Mouse (Mus musculus): Measurements from ENCODE around the gene Med27. TPM values are rescaled to one million over a fixed set of nuclear protein-coding genes. Genes with fewer than 3 reads are reported as not detected.

Med27 gene
- 63.4 and 67.6 TPM in 2 replicates for polyA plus RNA-seq (2015; fragmentation: Nextera tagmentation; extraction: Ambion mirVana)

DNA sequence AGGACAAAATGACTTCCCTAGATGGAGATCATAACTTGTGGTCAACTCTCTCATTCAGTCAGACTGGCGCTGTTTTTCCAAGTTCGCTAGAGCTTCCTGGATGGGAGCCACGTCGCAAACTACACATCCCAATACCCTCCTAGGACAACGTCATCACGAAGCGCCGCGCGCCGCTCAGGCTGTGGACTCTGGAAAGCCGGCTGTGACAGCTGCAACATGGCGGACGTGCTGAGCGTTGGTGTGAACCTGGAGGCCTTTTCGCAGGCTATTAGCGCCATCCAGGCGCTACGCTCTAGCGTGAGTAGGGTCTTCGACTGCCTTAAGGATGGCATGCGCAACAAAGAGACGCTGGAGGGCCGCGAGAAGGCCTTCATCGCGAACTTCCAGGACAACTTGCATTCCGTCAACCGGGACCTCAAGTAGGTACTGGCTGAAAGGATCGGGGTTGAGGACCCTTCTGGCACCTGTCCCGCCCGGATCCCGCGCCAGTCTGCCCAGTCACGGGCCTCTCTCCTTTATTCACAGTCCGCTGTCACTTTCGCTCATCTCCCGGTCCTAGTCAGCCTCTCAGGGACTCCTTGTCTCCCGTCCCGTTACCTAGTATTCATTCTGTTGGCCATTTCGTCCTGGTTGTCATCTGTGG is at the start of gene Med27:
TSS of gene Med27 (plus strand) at position 191 of the 643 bp plus-strand sequence.
- no peaks in the 10 kb centered on the region for H3K9me3 ChIP-seq (replicated peaks)
- peak within 1 kb of the TSS; percentile 84 for H3K4me3 ChIP-seq (replicated peaks)
- peak within 1 kb of the TSS; percentile 82 for H3K27ac ChIP-seq (replicated peaks)
- H3K36me3 ChIP-seq, result peaks cover 22% of the 10 kb centered on the region
- H3K4me1 ChIP-seq, result peaks cover 22% of the 10 kb centered on the region
- peak; percentile 96 for ATAC-seq (ENCODE audit: low FRiP score)
- peak within 1 kb of the TSS; percentile 65 for H3K9ac ChIP-seq (replicated peaks)
- WGBS, result under 1% methylated on average over 41 of the region's 41 CpGs
- peak within 1 kb of the TSS; percentile 77 for H3K4me2 ChIP-seq
- no peaks in the 10 kb centered on the region; the same call in 1 of the 2 replicates for H3K27me3 ChIP-seq (replicated peaks)

DNA sequence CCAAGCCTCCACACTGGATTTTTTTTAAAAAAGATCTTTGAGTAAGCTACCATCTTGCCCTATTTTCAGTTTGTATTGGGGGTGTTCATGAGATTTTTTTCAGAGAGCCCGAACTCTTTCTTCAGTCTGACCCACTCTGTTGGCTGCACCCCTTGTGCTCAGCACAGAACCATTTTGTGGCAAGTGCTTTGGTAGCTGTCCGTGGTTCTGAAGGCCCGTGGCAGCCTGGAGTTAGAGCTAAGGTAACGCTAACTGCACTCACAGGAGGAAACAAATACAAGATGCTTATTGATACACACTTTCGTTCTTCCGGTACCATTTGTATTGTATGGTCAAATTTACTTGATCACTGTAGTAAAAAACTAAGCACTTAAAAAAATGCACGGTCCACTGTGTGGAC is 36.7 kb upstream of the Med27 start:
- H3K4me1 ChIP-seq, result no peaks in the 10 kb centered on the region
- no peaks in the 10 kb centered on the region for H3K27me3 ChIP-seq (replicated peaks)
- H3K27ac ChIP-seq (replicated peaks), result no peak overlapping the region
- no peaks in the 10 kb centered on the region for H3K36me3 ChIP-seq
- WGBS, result 50% methylated on average over 7 of the region's 7 CpGs
- H3K9ac ChIP-seq (replicated peaks), result no peak overlapping the region
- H3K9me3 ChIP-seq (replicated peaks), result no peaks in the 10 kb centered on the region
- ATAC-seq (ENCODE audit: low FRiP score), result no peak
- no peak overlapping the region for H3K4me3 ChIP-seq (replicated peaks)
- no peak overlapping the region for H3K4me2 ChIP-seq

DNA sequence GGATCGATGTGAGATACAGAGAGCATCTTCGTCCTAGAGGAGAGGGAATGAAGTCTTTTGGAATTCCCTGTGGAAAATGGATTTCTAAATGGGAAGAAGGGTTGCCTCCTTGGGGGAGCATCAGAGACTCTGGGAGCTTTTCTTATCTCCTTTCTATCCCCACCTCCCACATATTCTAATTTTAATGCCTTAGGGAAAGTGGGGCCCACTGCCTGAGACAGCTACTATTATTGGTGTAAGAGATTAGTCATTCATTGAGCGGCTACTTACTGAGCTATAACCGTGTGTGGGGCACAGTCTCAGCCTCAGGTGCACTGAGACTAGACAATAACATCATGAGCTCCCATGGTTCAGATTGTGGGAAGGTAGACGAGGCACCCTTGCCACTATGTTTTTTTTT is 34.6 kb upstream of the Med27 start:
- 85% methylated on average over 5 of the region's 5 CpGs for WGBS
- H3K27ac ChIP-seq (replicated peaks), result no peak overlapping the region
- no peak overlapping the region for H3K4me2 ChIP-seq
- H3K9me3 ChIP-seq (replicated peaks), result no peaks in the 10 kb centered on the region
- H3K4me3 ChIP-seq (replicated peaks), result no peak overlapping the region
- H3K9ac ChIP-seq (replicated peaks), result no peak overlapping the region
- H3K36me3 ChIP-seq, result no peaks in the 10 kb centered on the region
- no peaks in the 10 kb centered on the region for H3K4me1 ChIP-seq
- H3K27me3 ChIP-seq (replicated peaks), result no peaks in the 10 kb centered on the region
- ATAC-seq (ENCODE audit: low FRiP score), result no peak

DNA sequence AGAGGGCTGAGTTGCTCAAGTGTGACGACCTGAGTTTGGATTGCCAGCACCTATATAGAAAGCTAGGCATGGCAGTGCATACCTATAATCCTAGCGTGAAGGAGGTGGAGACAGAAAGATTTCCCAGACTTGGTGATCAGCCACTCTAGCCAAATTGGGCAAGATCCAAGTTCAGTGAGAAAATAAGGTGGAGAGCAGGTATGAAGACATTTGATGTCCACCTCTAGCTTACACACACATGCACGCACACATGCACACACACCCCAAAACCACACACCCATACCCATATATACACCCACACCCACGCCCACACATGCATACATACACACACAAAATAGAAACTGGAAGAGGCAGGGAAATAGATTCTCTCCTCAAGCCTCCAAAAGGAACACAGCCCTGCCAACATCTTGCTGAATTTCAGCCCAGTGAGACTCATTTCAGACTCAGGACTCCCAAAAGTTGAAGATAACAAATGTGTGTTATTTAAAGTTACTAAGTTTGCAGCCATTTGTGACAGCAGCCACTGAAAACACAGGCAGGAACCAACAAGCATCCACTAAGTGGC is 28.6 kb upstream of the Med27 start:
- no peak for ATAC-seq (ENCODE audit: low FRiP score)
- Histone ChIP-seq H3K27me3 (replicated peaks) (no peaks in the 10 kb centered on the region), H3K27ac (replicated peaks) (no peak overlapping the region), H3K4me1 (0 out of 2 replicates have a peak, but pooled peaks cover 2% of the 10 kb centered on the region), H3K36me3 (no peaks in the 10 kb centered on the region), H3K4me2 (no peak overlapping the region), H3K9ac (replicated peaks) (no peak overlapping the region), H3K9me3 (replicated peaks) (no peaks in the 10 kb centered on the region), H3K4me3 (replicated peaks) (no peak overlapping the region)
- WGBS, result 81% methylated on average over 4 of the region's 4 CpGs

DNA sequence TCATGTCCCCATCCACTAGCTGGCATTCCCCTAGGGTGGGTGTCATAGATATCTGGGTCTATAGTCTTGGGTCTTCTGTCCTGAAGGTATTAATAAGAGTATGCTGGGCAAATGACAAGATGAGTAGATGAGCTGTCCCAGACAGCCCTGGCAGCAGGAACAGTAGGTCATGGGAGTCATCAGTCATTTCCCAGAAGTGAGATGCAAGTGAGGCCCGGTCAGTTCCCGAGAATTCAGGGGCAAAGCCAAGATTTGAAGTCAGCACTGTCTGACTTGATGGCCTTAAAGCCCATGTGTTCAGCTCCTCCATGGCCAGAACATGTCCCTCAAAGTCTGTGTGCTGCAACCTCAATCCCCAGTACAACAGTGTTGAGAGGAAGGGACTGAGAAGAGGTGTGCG is 28.0 kb upstream of the Med27 start:
- 87% methylated on average over 3 of the region's 3 CpGs for WGBS

DNA sequence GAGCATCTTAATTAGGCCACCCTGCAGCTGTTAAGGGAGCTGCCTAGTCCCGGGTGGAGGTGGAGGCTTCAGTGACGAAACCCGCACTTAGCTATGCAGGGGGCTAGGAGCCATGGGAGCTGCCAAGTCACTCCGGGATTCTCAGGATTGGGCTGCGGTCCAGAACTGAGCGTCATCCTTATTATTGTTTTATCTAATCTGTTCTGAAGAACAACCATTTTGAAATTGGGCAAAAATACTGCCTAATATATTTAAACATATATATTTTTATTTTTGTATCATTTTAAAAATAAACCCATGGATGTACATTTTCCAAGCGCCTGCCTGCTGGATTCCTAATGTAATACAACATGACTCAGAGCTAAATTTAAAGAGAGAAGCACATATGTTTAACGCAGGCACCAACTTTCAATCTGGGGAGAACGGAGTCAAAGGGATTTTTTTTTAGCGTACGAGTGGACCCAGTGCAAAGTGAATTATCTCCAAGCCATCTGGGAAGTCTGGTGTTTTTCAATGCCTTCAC is 26.3 kb upstream of the Med27 start:
- Histone ChIP-seq H3K9me3 (replicated peaks) (no peaks in the 10 kb centered on the region), H3K4me1 (0 out of 2 replicates have a peak, but pooled peaks cover 2% of the 10 kb centered on the region), H3K36me3 (no peaks in the 10 kb centered on the region), H3K27ac (replicated peaks) (no peak overlapping the region), H3K4me2 (no peak overlapping the region), H3K27me3 (replicated peaks) (no peaks in the 10 kb centered on the region), H3K9ac (replicated peaks) (no peak overlapping the region), H3K4me3 (replicated peaks) (no peak overlapping the region)
- 50% methylated on average over 11 of the region's 11 CpGs for WGBS
- no peak for ATAC-seq (ENCODE audit: low FRiP score)

More for the DNA sequence above, 28.0 kb upstream of the Med27 start:
- Histone ChIP-seq H3K4me2 (no peak overlapping the region), H3K9ac (replicated peaks) (no peak overlapping the region), H3K9me3 (replicated peaks) (no peaks in the 10 kb centered on the region), H3K4me1 (0 out of 2 replicates have a peak, but pooled peaks cover 2% of the 10 kb centered on the region), H3K27me3 (replicated peaks) (no peaks in the 10 kb centered on the region), H3K36me3 (no peaks in the 10 kb centered on the region), H3K27ac (replicated peaks) (no peak overlapping the region), H3K4me3 (replicated peaks) (no peak overlapping the region)
- no peak for ATAC-seq (ENCODE audit: low FRiP score)

DNA sequence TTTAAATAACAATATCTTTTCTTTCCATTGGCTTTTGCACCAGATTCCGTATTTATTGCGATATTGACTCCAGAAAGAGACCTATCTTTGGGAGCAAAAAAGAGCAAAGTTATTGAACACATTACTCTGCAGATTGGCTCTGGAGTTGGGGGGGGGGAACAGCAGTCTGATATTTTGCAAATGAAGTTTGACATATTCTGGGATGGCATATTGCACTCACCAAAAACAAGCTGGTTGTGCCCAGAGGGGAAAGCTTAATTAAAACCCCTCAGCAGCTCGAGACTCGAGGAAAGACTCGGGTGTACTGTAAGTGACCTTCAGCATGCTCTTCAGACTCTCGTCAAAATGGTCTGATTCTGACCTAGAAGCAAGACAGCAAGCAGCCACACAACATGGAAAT is 25.8 kb upstream of the Med27 start:
- WGBS, result 78% methylated on average over 6 of the region's 6 CpGs
- no peaks in the 10 kb centered on the region for H3K9me3 ChIP-seq (replicated peaks)
- no peak for ATAC-seq (ENCODE audit: low FRiP score)
- no peak overlapping the region for H3K4me2 ChIP-seq
- no peaks in the 10 kb centered on the region for H3K27me3 ChIP-seq (replicated peaks)
- H3K4me3 ChIP-seq (replicated peaks), result no peak overlapping the region
- H3K4me1 ChIP-seq, result 0 out of 2 replicates have a peak, but pooled peaks cover 2% of the 10 kb centered on the region
- no peak overlapping the region for H3K9ac ChIP-seq (replicated peaks)
- no peak overlapping the region for H3K27ac ChIP-seq (replicated peaks)
- H3K36me3 ChIP-seq, result no peaks in the 10 kb centered on the region

DNA sequence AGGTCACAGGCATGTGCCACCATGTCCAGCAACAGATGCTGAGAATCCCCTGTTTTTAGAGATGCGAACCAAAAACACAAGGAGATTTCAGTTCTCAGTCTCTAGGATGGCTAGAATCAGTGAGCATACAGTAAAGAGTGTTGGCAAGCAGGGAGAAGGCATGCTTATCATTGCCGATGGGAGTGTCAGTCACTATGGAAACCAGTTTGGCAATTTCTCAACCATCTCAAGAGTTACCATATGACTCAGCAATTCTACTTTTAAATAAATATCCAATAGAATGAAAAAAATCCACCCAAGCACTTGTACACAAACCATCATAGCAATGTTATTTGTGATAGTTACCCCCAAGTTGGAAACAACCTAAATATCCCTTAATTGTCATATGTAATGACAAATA is 22.2 kb upstream of the Med27 start:
- no peaks in the 10 kb centered on the region for H3K9me3 ChIP-seq (replicated peaks)
- WGBS, result 73% methylated on average over 2 of the region's 2 CpGs
- H3K4me1 ChIP-seq, result 0 out of 2 replicates have a peak, but pooled peaks cover 2% of the 10 kb centered on the region
- H3K4me2 ChIP-seq, result no peak overlapping the region
- no peak for ATAC-seq (ENCODE audit: low FRiP score)
- no peaks in the 10 kb centered on the region for H3K27me3 ChIP-seq (replicated peaks)
- H3K27ac ChIP-seq (replicated peaks), result no peak overlapping the region
- H3K9ac ChIP-seq (replicated peaks), result no peak overlapping the region
- no peaks in the 10 kb centered on the region for H3K36me3 ChIP-seq
- no peak overlapping the region for H3K4me3 ChIP-seq (replicated peaks)

DNA sequence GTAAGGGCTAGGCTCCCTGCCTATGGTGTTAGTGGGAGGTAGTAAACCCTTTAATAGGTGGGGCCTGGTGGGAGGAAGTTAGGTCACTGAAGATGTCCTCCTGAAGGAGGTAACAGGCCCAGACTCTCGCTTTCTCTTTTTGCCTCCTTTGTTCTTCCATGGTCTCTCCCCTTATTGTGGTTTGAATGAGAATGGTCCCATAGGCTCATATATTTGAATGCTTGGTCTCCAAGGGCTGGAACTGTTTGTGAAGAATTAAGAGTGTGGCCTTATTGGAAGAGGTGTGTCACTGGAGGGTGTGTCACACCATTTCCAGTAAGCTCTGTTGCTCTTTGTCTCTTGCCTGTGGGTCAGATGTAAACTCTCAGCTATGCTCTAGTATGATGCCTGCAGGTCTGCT is 16.1 kb upstream of the Med27 start:
- Histone ChIP-seq H3K27ac (replicated peaks) (no peak overlapping the region), H3K4me3 (replicated peaks) (no peak overlapping the region), H3K9me3 (replicated peaks) (no peaks in the 10 kb centered on the region), H3K4me2 (no peak overlapping the region), H3K9ac (replicated peaks) (no peak overlapping the region), H3K36me3 (no peaks in the 10 kb centered on the region), H3K27me3 (replicated peaks) (no peaks in the 10 kb centered on the region), H3K4me1 (no peaks in the 10 kb centered on the region)
- 94% methylated on average over 1 of the region's 1 CpGs for WGBS
- no peak for ATAC-seq (ENCODE audit: low FRiP score)

DNA sequence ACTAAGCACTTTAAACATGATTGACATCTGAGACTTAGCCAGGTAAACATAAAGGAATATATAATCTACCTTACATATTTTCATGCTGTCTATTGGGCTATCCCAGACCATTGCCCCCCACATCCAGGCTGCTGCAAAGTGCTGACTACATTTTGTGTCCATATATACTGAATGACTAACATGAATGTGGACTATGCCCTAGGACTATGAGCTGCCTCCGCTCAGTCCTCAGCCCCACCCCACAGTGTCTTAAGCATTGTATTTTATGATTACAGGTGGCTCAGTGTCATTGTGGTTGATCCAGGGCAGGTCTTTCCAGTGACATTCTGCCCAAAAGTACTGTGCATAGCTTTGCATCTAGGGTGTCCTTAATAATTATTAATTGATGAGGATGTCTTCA is 8.2 kb upstream of the Med27 start:
- H3K9me3 ChIP-seq (replicated peaks), result no peaks in the 10 kb centered on the region
- H3K9ac ChIP-seq (replicated peaks), result no peak overlapping the region
- H3K4me2 ChIP-seq, result no peak overlapping the region
- no peak for ATAC-seq (ENCODE audit: low FRiP score)
- H3K4me3 ChIP-seq (replicated peaks), result no peak overlapping the region
- H3K4me1 ChIP-seq, result no peaks in the 10 kb centered on the region
- no peaks in the 10 kb centered on the region for H3K36me3 ChIP-seq
- no peak overlapping the region for H3K27ac ChIP-seq (replicated peaks)
- no peaks in the 10 kb centered on the region for H3K27me3 ChIP-seq (replicated peaks)
- 90% methylated on average over 1 of the region's 1 CpGs for WGBS

DNA sequence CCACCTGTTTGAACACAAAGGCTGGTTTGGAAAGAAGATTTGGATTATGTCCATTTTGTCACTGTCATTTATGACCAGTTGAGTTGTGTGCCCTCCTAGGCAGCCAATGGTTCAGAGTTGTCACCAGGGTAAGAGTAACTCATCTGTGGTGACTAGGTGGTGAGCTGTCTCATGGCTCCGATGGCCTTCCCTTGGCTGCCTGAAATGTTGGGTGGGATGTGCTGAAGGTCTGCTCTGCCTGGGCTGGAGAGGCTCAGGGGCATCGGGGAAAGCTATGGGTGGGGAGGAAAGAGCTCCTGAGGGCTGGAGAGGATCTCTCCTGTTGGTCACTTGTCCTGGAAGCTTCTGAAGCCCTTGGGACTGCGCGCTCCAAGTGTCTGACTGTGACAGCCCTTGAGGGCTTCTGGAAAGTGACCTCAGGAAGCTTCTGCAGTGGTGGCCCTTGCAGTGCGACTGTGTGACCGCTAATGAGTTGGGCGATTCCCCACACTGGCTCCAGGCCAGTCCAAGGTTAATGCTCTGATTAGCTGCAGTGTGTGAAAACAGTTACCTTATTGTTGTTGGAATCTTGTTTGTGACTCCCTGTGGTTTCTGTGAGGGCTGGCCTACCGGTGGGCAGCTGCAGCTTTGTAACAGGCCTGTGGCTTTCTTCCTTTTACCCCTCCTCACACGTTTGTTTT is 12.2 kb downstream of the Med27 start:
- Histone ChIP-seq H3K36me3 (peaks cover 9% of the 10 kb centered on the region), H3K27ac (replicated peaks) (no peak overlapping the region), H3K4me3 (replicated peaks) (no peak overlapping the region), H3K27me3 (replicated peaks) (no peaks in the 10 kb centered on the region), H3K4me1 (no peaks in the 10 kb centered on the region), H3K9me3 (replicated peaks) (no peaks in the 10 kb centered on the region), H3K4me2 (no peak overlapping the region), H3K9ac (replicated peaks) (no peak overlapping the region)
- no peak for ATAC-seq (ENCODE audit: low FRiP score)
- WGBS, result 46% methylated on average over 9 of the region's 9 CpGs

DNA sequence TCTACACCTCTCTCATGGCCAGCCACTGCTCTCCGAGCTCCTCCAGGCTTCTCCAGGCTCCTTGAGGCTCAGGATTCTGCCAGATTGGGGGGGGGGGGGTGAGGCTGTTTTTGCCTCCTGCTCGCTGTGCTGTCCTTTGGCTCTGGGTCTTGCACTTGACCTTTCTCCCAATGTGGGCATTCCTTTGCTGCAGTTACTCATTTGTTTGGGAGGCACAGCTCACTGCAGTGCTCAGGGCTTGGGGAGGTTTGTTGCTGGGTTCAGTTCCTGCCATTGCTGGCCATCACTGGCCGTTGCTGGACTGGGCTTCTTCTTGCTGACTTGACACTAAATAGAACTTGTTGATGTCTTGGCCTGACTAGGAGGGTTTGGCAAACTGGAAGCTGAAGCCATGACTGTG is 14.3 kb downstream of the Med27 start:
- no peaks in the 10 kb centered on the region for H3K4me1 ChIP-seq
- H3K9ac ChIP-seq (replicated peaks), result no peak overlapping the region
- H3K36me3 ChIP-seq, result peaks cover 3% of the 10 kb centered on the region
- no peaks in the 10 kb centered on the region for H3K27me3 ChIP-seq (replicated peaks)
- no peak overlapping the region for H3K27ac ChIP-seq (replicated peaks)
- no peak overlapping the region for H3K4me3 ChIP-seq (replicated peaks)
- 85% methylated on average over 3 of the region's 3 CpGs for WGBS
- ATAC-seq (ENCODE audit: low FRiP score), result no peak
- H3K4me2 ChIP-seq, result no peak overlapping the region
- H3K9me3 ChIP-seq (replicated peaks), result no peaks in the 10 kb centered on the region
